Mouse (Mus musculus) neural tube, embryonic 12.5 days (tissue): ENCODE data around the gene Gm20388. TPM values are rescaled to one million over a fixed set of nuclear protein-coding genes. Genes with fewer than 3 reads are reported as not detected.

ENCODE experiments used
- ATAC-seq: fragments of 200-750 bp; cut with Nextera tagmentation; 2 replicates; pipeline ENCODE4 v1.8.0; 2017; ENCODE audit warnings: low read depth, mild to moderate bottlenecking, moderate TSS enrichment, moderate library complexity; ENCODE audit not compliant: low FRiP score
- H3K27ac ChIP-seq: fragments of 300-500 bp; sonication (generic); 2 replicates; pipeline ENCODE4 v1.5.1; 2016
- H3K27me3 ChIP-seq: fragments of 300-500 bp; sonication (generic); replicated peaks from 2 replicates; pipeline ENCODE4 v1.6.1; 2016; ENCODE audit warnings: mild to moderate bottlenecking
- H3K36me3 ChIP-seq: fragments of 300-500 bp; sonication (generic); 2 replicates; pipeline ENCODE4 v1.6.1; 2016; ENCODE audit warnings: mild to moderate bottlenecking
- H3K4me1 ChIP-seq: fragments of 300-500 bp; sonication (generic); 2 replicates; pipeline ENCODE4 v1.6.1; 2016
- H3K4me2 ChIP-seq: fragments of 300-500 bp; sonication (generic); replicated peaks from 2 replicates; pipeline ENCODE4 v1.6.1; 2016; ENCODE audit warnings: mild to moderate bottlenecking
- H3K4me3 ChIP-seq: fragments of 300-500 bp; sonication (generic); 2 replicates; pipeline ENCODE4 v1.5.1; 2016
- H3K9ac ChIP-seq: fragments of 300-500 bp; sonication (generic); 2 replicates; pipeline ENCODE4 v1.6.1; 2016; ENCODE audit warnings: mild to moderate bottlenecking
- H3K9me3 ChIP-seq: fragments of 300-500 bp; sonication (generic); 2 replicates; pipeline ENCODE4 v1.6.1; 2016; ENCODE audit warnings: mild to moderate bottlenecking
- WGBS: fragments of 180-500 bp; shearing (Covaris S2); methylation state at CpG from one replicate; pipeline ENCODE4 v1.1.7; 2016; 5-methylcytosine and 5-hydroxymethylcytosine counted together
- polyA plus RNA-seq: library from polyadenylated mRNA; unstranded; fragments of >200 nt; fragmentation: Nextera tagmentation; extraction: Ambion mirVana; gene quantifications from 2 replicates; pipeline ENCODE4 v1.2.1, GENCODE M21; 2016

The Gm20388 gene
- polyA plus RNA-seq, 1 experiment from 2014 or later = not detected

DNA sequence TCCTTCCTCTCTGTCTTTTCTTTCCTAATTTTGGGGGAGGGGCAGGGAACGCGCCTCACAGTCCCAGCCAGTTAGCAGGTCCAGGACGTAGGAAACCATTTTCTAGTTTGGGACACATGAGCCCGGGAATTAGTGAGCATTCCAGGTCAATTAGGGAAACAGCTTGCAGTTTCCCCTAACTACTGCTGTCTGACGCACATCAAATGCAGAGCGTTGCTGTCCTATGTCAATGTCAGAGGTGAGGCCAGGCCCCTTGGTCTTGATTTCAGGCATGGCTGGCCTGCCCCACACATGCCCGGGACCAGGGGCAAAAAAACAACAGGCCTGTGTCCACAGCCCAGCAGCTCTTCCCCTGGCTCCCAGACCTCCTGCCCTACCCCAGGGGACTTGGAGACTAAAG is 1259.5 kb downstream of the Gm20388 start:
- no peak for ATAC-seq
- 49% methylated on average over 7 of the region's 7 CpGs for WGBS
- no peaks in the 10 kb centered on the region for H3K27me3 ChIP-seq
- no peak overlapping the region for H3K9ac ChIP-seq
- H3K36me3 ChIP-seq = no peaks in the 10 kb centered on the region
- H3K27ac ChIP-seq = no peak overlapping the region
- H3K9me3 ChIP-seq = no peaks in the 10 kb centered on the region
- H3K4me2 ChIP-seq = no peak overlapping the region
- peaks cover 14% of the 10 kb centered on the region for H3K4me1 ChIP-seq
- no peak overlapping the region for H3K4me3 ChIP-seq

DNA sequence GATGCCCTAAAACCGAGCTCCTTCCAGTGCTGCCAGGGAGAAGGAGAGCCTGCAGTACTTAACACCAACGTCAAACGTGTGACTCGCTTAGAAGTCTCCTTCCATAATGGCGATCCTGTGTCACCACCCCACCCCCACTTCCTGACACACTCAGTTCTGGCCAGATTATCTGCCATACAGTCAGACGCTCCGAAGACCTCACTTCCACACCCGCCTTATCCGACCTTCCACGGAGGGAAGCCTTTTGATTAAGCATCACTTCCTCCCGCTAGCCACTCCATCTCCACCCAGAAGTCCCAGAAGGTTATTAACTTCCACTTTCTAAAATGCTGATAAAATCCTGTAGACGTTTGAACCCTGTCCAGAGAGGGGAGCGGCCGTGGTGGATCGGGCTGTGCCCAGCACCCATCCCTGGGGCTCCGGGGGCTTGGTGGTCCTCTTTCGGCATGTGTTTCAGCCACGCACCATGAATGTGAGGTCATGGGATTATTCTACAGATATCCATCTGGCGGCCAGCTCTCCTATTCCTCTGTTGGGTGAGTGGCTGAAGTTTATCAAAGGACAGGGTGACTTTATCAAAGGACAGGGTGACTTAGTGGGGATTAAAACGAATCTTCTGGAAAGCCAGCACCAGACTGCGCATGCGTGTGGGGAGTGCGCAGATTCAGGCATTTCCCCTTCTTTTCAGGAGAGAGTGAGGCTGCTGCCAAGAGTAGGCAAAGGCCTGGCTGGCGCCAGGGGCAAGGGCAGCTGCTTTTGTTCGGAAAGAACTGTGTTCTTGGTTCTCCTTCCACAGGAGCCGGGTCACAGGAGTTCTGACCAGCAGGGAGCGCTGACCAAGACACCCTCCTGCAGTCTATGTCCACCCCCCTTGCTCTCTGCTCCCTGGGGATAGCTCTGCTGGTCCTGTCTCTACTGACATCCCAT is 1260.2 kb downstream of the Gm20388 start:
- Histone ChIP-seq H3K9me3 (no peaks in the 10 kb centered on the region), H3K4me2 (no peak overlapping the region), H3K27me3 (no peaks in the 10 kb centered on the region), H3K27ac (no peak overlapping the region), H3K4me3 (no peak overlapping the region), H3K9ac (no peak overlapping the region; the same call in 1 of the 2 replicates), H3K36me3 (no peaks in the 10 kb centered on the region), H3K4me1 (peaks cover 17% of the 10 kb centered on the region)
- no peak for ATAC-seq
- 76% methylated on average over 27 of the region's 27 CpGs for WGBS

DNA sequence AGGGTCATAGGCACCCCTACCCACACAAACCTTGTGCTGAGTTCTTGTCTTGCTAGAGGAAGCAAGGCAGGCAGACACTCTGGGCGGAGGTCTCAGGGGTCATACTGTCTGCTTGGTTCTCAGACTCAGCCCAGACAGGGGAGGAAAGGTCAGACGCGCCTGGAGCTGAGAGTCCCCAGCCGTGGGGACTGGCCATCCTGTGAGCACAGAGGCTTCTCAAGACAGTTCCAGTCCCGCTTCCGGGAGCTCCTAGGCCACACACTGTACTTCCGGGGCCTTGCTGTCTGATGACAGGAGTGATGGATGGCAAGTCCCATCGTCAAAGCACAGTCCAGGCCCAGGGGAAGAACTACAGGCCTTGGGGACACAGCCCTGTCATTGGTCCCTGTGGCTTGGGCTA is 1261.9 kb downstream of the Gm20388 start:
- WGBS = 76% methylated on average over 8 of the region's 8 CpGs
- Histone ChIP-seq H3K27ac (no peak overlapping the region), H3K4me1 (peaks cover 18% of the 10 kb centered on the region), H3K27me3 (0 out of 2 replicates have a peak, but pooled peaks cover 2% of the 10 kb centered on the region), H3K9me3 (no peaks in the 10 kb centered on the region), H3K4me2 (no peak overlapping the region), H3K4me3 (no peak overlapping the region), H3K36me3 (no peaks in the 10 kb centered on the region), H3K9ac (no peak overlapping the region)
- no peak for ATAC-seq

DNA sequence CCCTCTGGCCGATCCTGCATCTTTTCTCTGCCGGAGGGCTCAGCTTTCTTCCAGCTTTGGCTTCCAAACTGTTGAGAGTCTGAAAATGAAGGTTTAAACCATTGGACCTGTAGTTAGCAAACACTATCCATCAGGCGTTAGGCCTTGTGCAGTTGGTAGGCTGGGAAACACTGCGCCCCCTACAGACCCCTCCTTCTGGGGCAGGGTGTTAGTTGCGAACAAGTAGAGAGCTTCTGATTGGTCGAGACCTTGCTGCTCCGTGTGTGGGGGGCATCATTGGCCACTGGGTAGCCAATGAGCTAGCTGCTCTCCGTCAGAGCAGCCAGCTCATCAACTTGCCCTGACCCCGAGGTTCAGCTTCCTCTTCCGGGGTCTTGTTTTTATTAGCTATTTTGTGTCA is 1263.5 kb downstream of the Gm20388 start:
- Histone ChIP-seq H3K27me3 (0 out of 2 replicates have a peak, but pooled peaks cover 2% of the 10 kb centered on the region), H3K36me3 (no peaks in the 10 kb centered on the region), H3K4me3 (no peak overlapping the region), H3K27ac (no peak overlapping the region), H3K4me2 (no peak overlapping the region), H3K4me1 (peaks cover 18% of the 10 kb centered on the region), H3K9ac (no peak overlapping the region), H3K9me3 (no peaks in the 10 kb centered on the region)
- 64% methylated on average over 10 of the region's 10 CpGs for WGBS
- ATAC-seq = no peak

DNA sequence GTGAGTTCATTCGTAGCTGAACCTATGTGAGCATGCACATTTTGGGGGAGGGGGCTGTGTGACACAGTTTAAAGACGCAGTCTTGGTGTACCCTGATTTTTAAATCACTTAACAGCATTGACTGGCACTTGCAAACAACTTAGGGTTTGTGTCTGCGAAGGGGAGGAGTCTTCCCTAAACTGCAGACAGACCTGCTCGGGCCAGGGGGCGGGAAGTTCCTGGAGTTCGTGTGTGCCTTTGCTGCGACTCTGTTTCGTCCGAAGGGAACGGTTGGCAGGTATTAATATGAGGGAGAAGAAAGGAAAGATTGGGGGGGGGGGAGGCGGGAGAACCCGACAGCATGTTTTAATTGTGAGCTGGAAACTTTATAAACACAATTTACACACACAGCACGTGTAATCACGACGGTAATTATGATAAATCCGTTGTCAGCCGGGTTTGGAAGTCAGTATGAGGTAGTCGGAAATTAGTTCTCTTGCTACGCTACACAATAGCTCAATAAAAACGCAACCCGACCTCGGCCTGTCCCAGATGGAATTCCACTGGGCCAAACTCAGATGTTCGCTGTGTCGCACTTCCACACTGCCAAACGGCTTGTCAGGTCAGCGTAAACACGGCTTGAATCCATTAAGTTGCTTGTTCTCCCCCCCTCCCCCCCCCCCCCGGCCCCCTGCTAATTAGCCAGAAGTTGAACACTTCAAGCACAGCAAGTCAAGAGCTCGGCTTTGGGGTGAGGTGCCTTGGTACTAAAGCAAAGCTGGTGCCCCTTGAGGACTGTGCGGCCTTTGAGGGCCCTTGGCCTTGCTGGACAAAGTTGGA is 1264.3 kb downstream of the Gm20388 start:
- H3K27ac ChIP-seq = no peak overlapping the region

DNA sequence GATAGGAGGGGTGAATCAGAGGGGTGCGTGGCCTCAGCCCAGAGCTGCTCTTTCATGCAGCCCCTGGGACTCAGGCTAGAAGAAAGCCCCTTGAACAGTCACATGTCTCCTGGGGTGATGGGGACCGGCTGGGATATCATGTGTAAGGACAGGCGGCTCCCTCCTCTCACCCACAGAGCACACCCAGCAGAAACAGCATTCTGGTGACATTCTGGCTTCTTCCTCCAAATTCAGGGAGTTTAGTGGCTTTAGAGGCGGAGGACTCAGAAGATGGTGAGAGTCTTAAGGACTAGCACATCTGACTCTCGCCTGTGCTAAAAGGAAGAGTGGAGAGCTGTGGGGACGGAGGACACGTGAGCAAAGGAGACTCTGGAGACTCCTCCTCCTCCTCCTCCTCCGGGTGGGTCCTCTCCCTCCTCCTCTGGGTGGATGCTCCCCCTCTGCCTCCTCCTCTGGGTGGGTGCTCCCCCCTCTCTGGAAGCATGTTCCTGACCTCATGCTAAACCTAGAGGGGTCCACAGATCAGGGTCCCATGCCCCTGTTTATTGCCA is 1265.0 kb downstream of the Gm20388 start:
- ATAC-seq = no peak
- Histone ChIP-seq H3K4me2 (0 out of 2 replicates have a peak overlapping the region, but pooled peaks have one; percentile 12), H3K27me3 (0 out of 2 replicates have a peak, but pooled peaks cover 2% of the 10 kb centered on the region), H3K4me3 (no peak overlapping the region), H3K9me3 (no peaks in the 10 kb centered on the region), H3K27ac (no peak overlapping the region), H3K9ac (no peak overlapping the region), H3K36me3 (no peaks in the 10 kb centered on the region), H3K4me1 (peaks cover 18% of the 10 kb centered on the region)
- WGBS = 61% methylated on average over 8 of the region's 8 CpGs

More for the DNA sequence above, 1264.3 kb downstream of the Gm20388 start:
- H3K4me1 ChIP-seq = peaks cover 18% of the 10 kb centered on the region
- H3K27me3 ChIP-seq = 0 out of 2 replicates have a peak, but pooled peaks cover 2% of the 10 kb centered on the region
- no peak for ATAC-seq
- 33% methylated on average over 30 of the region's 30 CpGs for WGBS
- no peaks in the 10 kb centered on the region for H3K36me3 ChIP-seq
- H3K4me3 ChIP-seq = no peak overlapping the region
- H3K4me2 ChIP-seq = 0 out of 2 replicates have a peak overlapping the region, but pooled peaks have one; percentile 12
- H3K9ac ChIP-seq = no peak overlapping the region
- no peaks in the 10 kb centered on the region for H3K9me3 ChIP-seq

DNA sequence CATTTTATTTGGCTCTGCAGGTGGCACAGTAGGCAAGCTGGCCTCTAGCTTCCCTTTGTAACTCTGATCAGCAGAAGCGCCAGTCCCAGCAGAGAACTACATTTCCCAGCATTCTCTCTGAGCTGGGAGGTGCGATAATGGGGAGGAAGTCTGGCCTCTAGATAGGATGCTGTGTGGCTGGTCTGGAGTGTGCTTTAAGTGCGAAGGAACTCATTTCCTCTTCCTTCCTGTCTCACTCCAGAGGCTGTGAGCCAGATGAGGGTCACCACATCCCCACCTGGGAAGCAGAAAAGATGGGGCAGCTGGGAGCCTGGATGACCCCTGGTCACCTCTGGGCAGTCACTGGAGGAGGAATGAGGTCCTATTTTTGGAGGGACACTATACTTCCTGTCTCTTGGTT is 1265.7 kb downstream of the Gm20388 start:
- Histone ChIP-seq H3K9ac (no peak overlapping the region), H3K36me3 (no peaks in the 10 kb centered on the region), H3K4me3 (no peak overlapping the region), H3K27me3 (0 out of 2 replicates have a peak, but pooled peaks cover 2% of the 10 kb centered on the region), H3K4me2 (no peak overlapping the region), H3K4me1 (peaks cover 25% of the 10 kb centered on the region), H3K27ac (no peak overlapping the region), H3K9me3 (no peaks in the 10 kb centered on the region)
- 17% methylated on average over 3 of the region's 3 CpGs for WGBS
- no peak for ATAC-seq

DNA sequence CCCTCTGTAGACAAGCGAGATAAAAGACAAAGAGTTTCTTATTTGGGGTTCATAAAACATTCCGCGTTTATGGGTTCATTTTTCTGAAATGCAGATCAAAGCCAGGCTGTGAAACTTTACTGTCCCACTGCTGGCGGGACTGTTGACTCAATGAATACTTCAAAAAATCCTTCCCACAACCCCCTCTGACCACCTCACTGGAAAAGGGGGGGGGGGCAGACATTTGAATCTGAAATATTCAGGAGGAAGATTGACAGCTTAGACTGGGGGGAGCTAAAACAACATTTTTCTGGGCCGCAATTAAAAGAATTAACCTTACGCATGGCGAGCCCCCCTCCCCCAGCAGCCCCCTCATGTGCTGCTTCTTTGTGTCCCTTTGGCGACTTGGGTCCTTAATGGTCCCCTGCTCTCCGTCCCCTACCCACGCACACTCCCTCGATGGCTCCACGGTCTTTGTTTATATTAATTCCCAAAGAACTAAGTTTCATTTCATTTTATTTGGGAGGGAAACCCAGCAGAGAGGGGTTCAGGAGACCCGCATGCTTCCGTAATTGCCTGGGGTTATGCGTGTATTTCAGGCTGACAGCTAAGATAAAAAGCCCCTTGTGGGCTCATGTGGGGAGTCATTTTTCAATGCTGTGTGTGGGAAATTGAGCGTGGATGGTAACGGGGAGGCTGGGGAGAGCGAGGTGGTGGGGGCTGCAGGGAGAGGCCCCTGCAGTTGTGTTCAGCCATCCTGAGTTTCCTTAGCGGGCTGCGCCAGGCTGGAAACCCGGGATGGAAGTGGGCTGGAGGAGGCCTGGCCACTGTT is 1270.0 kb downstream of the Gm20388 start:
- Histone ChIP-seq H3K4me2 (peak overlapping the region; percentile 40), H3K9ac (no peak overlapping the region), H3K4me1 (peaks cover 19% of the 10 kb centered on the region), H3K4me3 (0 out of 2 replicates have a peak overlapping the region, but pooled peaks have one; percentile 11), H3K36me3 (no peaks in the 10 kb centered on the region), H3K27ac (no peak overlapping the region), H3K9me3 (no peaks in the 10 kb centered on the region), H3K27me3 (peaks cover 5% of the 10 kb centered on the region; the same call in 1 of the 2 replicates)
- peak; percentile 53; the same call in 1 of the 2 replicates for ATAC-seq
- WGBS = 17% methylated on average over 21 of the region's 21 CpGs

DNA sequence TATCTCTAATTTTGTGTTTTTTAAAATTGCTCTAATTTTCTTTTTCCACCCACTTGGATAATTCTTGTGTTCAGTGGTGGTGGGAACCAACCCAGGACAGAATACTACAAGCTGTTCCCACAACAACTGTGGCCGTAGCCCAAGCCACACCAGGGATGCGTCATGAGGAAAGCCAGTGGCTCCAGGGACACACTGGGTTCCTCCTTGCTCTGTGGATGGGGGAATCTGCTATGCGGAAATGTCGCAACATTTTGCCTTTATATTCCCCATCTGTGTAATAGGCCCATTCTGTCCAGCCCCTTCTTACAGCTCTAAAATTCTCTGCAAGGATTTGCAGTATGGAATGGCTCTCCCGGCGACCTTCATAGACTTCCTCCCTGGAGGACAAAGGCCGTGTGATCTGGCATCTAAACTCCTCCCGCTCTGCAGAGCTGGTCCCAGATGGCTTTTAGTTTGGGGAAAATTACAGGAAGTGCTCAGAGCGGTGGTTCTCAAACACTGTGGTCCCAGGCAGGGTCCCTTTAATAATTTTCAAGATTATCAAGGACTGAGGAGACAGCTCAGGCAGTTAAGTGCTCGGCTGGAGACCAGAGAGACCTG is 1270.7 kb downstream of the Gm20388 start:
- Histone ChIP-seq H3K27me3 (peaks cover 5% of the 10 kb centered on the region; the same call in 1 of the 2 replicates), H3K27ac (no peak overlapping the region), H3K9me3 (no peaks in the 10 kb centered on the region), H3K4me3 (0 out of 2 replicates have a peak overlapping the region, but pooled peaks have one; percentile 11), H3K4me2 (peak overlapping the region; percentile 40), H3K4me1 (peaks cover 17% of the 10 kb centered on the region), H3K9ac (no peak overlapping the region), H3K36me3 (no peaks in the 10 kb centered on the region)
- peak; percentile 9; the same call in 1 of the 2 replicates for ATAC-seq
- 55% methylated on average over 10 of the region's 10 CpGs for whole genome bisulfite sequencing

DNA sequence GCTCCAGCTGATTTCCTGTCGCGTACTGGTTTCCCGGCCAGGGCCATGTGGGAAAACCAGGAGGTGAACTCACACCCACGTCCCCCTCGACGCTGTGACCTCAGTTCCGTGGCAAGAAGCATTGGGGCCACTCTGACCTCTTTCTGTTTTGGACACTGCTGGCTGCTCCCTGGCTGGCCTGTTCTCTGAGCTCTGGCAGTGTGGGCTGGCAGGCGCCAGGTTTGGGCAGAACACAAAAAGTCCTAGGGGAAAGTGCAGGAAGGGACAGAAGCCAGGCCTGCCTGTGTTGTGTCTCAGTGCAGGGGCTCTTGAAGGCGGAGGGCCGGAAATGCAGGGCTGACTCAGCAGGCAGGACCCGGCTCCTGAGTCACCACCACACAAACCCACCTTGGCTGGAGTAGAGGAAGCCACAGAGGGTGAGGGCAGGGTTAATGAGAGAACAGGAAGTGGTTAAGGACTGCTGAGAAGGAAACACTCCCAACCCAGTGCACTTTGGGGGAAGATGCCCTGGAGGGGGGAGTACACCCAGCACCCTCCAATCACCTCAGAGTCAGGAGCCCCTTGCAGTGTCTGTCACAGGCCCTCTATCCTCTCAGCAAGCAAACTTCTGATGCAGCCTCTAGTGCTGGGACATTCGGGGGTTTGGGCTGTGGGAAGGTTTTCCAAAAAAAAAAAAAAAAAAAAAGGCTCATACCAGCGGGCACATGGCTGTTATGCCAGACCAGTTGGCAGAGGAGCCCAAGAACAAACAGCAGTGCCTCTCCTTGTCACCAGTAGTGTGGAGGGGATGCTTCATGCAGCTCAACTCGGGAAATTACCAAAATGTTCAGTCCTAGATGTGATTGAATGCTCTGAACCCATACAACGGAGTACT is 1277.1 kb downstream of the Gm20388 start:
- Histone ChIP-seq H3K9me3 (no peaks in the 10 kb centered on the region), H3K4me1 (peaks cover 6% of the 10 kb centered on the region; the same call in 1 of the 2 replicates), H3K27ac (no peak overlapping the region), H3K9ac (no peak overlapping the region), H3K4me3 (no peak overlapping the region), H3K27me3 (peaks cover 5% of the 10 kb centered on the region; the same call in 1 of the 2 replicates), H3K4me2 (no peak overlapping the region), H3K36me3 (no peaks in the 10 kb centered on the region)
- ATAC-seq = no peak
- 84% methylated on average over 15 of the region's 15 CpGs for WGBS
